Mouse (Mus musculus) heart, embryonic 11.5 days (tissue): Measurements from ENCODE around the gene Fam129b. TPM values are rescaled to one million over a fixed set of nuclear protein-coding genes. Genes with fewer than 3 reads are reported as not detected.
A peak's percentile ranks its signal among the peaks of the same experiment; 100 is the strongest.

ENCODE experiments used
- ATAC-seq: fragments of 200-750 bp; cut with Nextera tagmentation; replicated peaks from 2 replicates; pipeline ENCODE4 v1.8.0; 2017; ENCODE audit warnings: moderate library complexity; ENCODE audit not compliant: insufficient number of reproducible peaks, low FRiP score, low TSS enrichment
- H3K27ac ChIP-seq: fragments of 300-500 bp; sonication (generic); 2 replicates; pipeline ENCODE4 v1.5.1; 2014; ENCODE audit warnings: mild to moderate bottlenecking, low read depth, low read length
- H3K27me3 ChIP-seq: fragments of 300-500 bp; sonication (generic); 2 replicates; pipeline ENCODE4 v1.6.1; 2014; ENCODE audit warnings: mild to moderate bottlenecking, low read length, mixed read lengths; ENCODE audit not compliant: control insufficient read depth, insufficient read depth
- H3K36me3 ChIP-seq: fragments of 300-500 bp; sonication (generic); 2 replicates; pipeline ENCODE4 v1.6.1; 2014; ENCODE audit warnings: mild to moderate bottlenecking, low read length, moderate library complexity, mixed read lengths; ENCODE audit not compliant: control insufficient read depth, insufficient read depth
- H3K4me1 ChIP-seq: fragments of 300-500 bp; sonication (generic); 2 replicates; pipeline ENCODE4 v1.6.1; 2014; ENCODE audit warnings: low read length; ENCODE audit not compliant: control insufficient read depth, insufficient read depth
- H3K4me2 ChIP-seq: fragments of 300-500 bp; sonication (generic); 2 replicates; pipeline ENCODE4 v1.6.1; 2014; ENCODE audit warnings: mild to moderate bottlenecking, moderate library complexity
- H3K4me3 ChIP-seq: fragments of 300-500 bp; sonication (generic); 2 replicates; pipeline ENCODE4 v1.5.1; 2014; ENCODE audit warnings: low read depth, low read length
- H3K9ac ChIP-seq: fragments of 300-500 bp; sonication (generic); 2 replicates; pipeline ENCODE4 v1.6.1; 2014; ENCODE audit warnings: mild to moderate bottlenecking, low read depth, low read length, moderate library complexity
- H3K9me3 ChIP-seq: fragments of 300-500 bp; sonication (generic); replicated peaks from 2 replicates; pipeline ENCODE4 v1.6.1; 2016; ENCODE audit warnings: low read length; ENCODE audit not compliant: control insufficient read depth
- WGBS: fragments of 180-500 bp; shearing (Covaris S2); extraction: QIAGEN DNeasy Blood & Tissue Kit; methylation state at CpG from one replicate; pipeline ENCODE4 v1.1.7; 2014; ENCODE audit not compliant: insufficient replicate concordance; 5-methylcytosine and 5-hydroxymethylcytosine counted together
- polyA plus RNA-seq: library from polyadenylated mRNA; unstranded; fragments of >200 nt; fragmentation: Nextera tagmentation; extraction: Ambion mirVana; gene quantifications from 2 replicates; pipeline ENCODE4 v1.2.1, GENCODE M21; 2014

Fam129b gene
- polyA plus RNA-seq, 1 experiment from 2014 or later = 21.5 TPM

GRCm38 (mm10) chr2:32869721-32870274, 6.1 kb upstream of the Fam129b start:
- WGBS = 65% methylated on average over 6 of the region's 6 CpGs

GRCm38 (mm10) chr2:32870275-32871100, 5.4 kb upstream of the Fam129b start:
- 53% methylated on average over 8 of the region's 8 CpGs for WGBS

More at GRCm38 (mm10) chr2:32869721-32870274, 6.1 kb upstream of the Fam129b start:
- no peak overlapping the region for H3K27ac ChIP-seq
- no peak overlapping the region for H3K4me2 ChIP-seq
- H3K9ac ChIP-seq = no peak overlapping the region
- no peak for ATAC-seq
- no peaks in the 10 kb centered on the region for H3K9me3 ChIP-seq
- H3K27me3 ChIP-seq = no peaks in the 10 kb centered on the region
- H3K36me3 ChIP-seq = no peaks in the 10 kb centered on the region
- H3K4me3 ChIP-seq = no peak overlapping the region
- peaks cover 28% of the 10 kb centered on the region for H3K4me1 ChIP-seq

GRCm38 (mm10) chr2:32874070-32874469, 1.8 kb upstream of the Fam129b start:
- Histone ChIP-seq H3K4me2 (peak overlapping the region; percentile 92; the same call in 1 of the 2 replicates), H3K27me3 (no peaks in the 10 kb centered on the region), H3K36me3 (no peaks in the 10 kb centered on the region), H3K9ac (no peak overlapping the region; the same call in 1 of the 2 replicates), H3K4me3 (no peak overlapping the region), H3K4me1 (peaks cover 47% of the 10 kb centered on the region), H3K27ac (no peak overlapping the region), H3K9me3 (no peaks in the 10 kb centered on the region)
- ATAC-seq = no peak
- 76% methylated on average over 3 of the region's 3 CpGs for WGBS

More at GRCm38 (mm10) chr2:32870275-32871100, 5.4 kb upstream of the Fam129b start:
- no peaks in the 10 kb centered on the region for H3K27me3 ChIP-seq
- H3K36me3 ChIP-seq = no peaks in the 10 kb centered on the region
- H3K4me2 ChIP-seq = no peak overlapping the region
- H3K4me3 ChIP-seq = no peak overlapping the region
- no peak overlapping the region for H3K9ac ChIP-seq
- no peak overlapping the region for H3K27ac ChIP-seq
- peaks cover 32% of the 10 kb centered on the region for H3K4me1 ChIP-seq
- ATAC-seq = no peak
- H3K9me3 ChIP-seq = no peaks in the 10 kb centered on the region

GRCm38 (mm10) chr2:32874951-32875674, 801 bp upstream of the Fam129b start:
- peak overlapping the region; percentile 92 for H3K4me2 ChIP-seq
- no peak for ATAC-seq
- peak overlapping the region; percentile 94 for H3K27ac ChIP-seq
- peak overlapping the region; percentile 90 for H3K9ac ChIP-seq
- no peaks in the 10 kb centered on the region for H3K36me3 ChIP-seq
- peak overlapping the region; percentile 76 for H3K4me3 ChIP-seq
- no peaks in the 10 kb centered on the region for H3K9me3 ChIP-seq
- H3K27me3 ChIP-seq = no peaks in the 10 kb centered on the region
- 12% methylated on average over 15 of the region's 15 CpGs for WGBS
- H3K4me1 ChIP-seq = peaks cover 51% of the 10 kb centered on the region

- Histone ChIP-seq H3K4me3 (peak overlapping the region; percentile 76), H3K9me3 (no peaks in the 10 kb centered on the region), H3K4me2 (peak overlapping the region; percentile 92), H3K27me3 (no peaks in the 10 kb centered on the region), H3K4me1 (peaks cover 64% of the 10 kb centered on the region), H3K9ac (peak overlapping the region; percentile 90), H3K36me3 (no peaks in the 10 kb centered on the region), H3K27ac (peak overlapping the region; percentile 94)
- no peak; the same call in 1 of the 2 replicates for ATAC-seq
- WGBS = 2% methylated on average over 20 of the region's 20 CpGs
Measured at GRCm38 (mm10) chr2:32876490-32877302, 782 bp downstream of the Fam129b start.

- Histone ChIP-seq H3K9me3 (no peaks in the 10 kb centered on the region), H3K9ac (peak overlapping the region; percentile 90), H3K4me3 (peak overlapping the region; percentile 76), H3K4me1 (peaks cover 68% of the 10 kb centered on the region), H3K27me3 (no peaks in the 10 kb centered on the region), H3K4me2 (peak overlapping the region; percentile 92), H3K27ac (peak overlapping the region; percentile 94), H3K36me3 (no peaks in the 10 kb centered on the region)
- 17% methylated on average over 5 of the region's 5 CpGs for WGBS
- no peak for ATAC-seq
Measured at GRCm38 (mm10) chr2:32877303-32877702, 1.4 kb downstream of the Fam129b start.

GRCm38 (mm10) chr2:32877761-32878393, 2.0 kb downstream of the Fam129b start:
- Histone ChIP-seq H3K4me2 (peak overlapping the region; percentile 92), H3K27ac (peak overlapping the region; percentile 94), H3K27me3 (no peaks in the 10 kb centered on the region), H3K9ac (peak overlapping the region; percentile 90), H3K36me3 (no peaks in the 10 kb centered on the region), H3K4me3 (peak overlapping the region; percentile 76), H3K4me1 (peaks cover 74% of the 10 kb centered on the region), H3K9me3 (no peaks in the 10 kb centered on the region)
- WGBS = 35% methylated on average over 6 of the region's 6 CpGs
- ATAC-seq = no peak
